Mouse (Mus musculus) left cerebral cortex, adult 11 months (tissue): ENCODE results near the gene Mrps18b.
A peak's percentile ranks its signal among the peaks of the same experiment; 100 is the strongest.
"Not testable (repeated sequence)": the region's sequence is repeated elsewhere in the genome, so short reads cannot be mapped to it uniquely, and the experiment has no call there.

Experiments used
- DNase-seq: peaks from one replicate; pipeline ENCODE4 v3.0.0; 2022; ENCODE audit warnings: low spot score

Gene Mrps18b

DNA sequence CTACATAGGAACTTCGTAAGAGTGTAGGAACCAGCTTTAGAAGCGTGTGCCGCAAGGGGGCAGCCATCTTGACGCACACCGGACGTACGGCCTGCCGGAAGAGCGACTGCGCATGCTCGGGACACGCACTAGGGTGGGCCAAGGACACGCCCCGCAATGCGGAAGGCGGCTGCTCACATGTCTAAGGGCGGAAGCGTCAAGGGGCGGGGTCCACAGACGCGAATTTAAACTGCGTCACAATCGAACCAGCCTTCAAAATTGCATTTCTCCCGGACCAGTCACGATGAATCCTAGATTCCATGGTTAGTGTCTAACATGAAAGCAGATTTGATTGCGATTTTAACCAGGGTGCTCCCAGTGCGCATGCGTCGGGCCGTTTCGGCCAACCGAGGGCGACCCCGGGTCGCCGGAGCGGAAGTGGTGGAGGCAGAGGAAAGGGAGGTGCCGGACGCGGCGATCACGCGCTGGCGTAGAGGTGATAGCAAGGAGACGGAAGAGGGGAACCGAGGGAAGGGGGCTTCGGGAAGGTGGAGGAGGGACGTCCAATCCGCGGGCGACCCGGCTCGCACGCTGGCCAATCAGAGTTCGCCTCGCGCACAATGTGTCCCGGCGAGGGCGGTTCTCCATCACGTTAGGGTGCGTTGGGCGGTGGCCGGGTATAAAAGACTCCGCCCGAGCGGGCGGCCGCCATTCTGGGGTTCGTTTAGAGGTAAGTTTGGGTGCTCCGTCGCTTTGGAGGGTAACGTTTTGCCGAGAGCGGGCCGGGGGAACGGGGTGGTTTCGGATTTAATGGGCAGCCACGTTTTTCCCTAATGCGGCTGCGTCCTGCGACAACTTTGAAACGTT lies at the start of gene Mrps18b, which contains the start of gene Ppp1r10:
Gene Mrps18b, minus strand, starts transcription at position 93 of the 846 bp plus-strand sequence.
Gene Ppp1r10, plus strand, starts transcription at position 138 of the 846 bp plus-strand sequence.
- DNase-seq = peak; percentile 99

DNA sequence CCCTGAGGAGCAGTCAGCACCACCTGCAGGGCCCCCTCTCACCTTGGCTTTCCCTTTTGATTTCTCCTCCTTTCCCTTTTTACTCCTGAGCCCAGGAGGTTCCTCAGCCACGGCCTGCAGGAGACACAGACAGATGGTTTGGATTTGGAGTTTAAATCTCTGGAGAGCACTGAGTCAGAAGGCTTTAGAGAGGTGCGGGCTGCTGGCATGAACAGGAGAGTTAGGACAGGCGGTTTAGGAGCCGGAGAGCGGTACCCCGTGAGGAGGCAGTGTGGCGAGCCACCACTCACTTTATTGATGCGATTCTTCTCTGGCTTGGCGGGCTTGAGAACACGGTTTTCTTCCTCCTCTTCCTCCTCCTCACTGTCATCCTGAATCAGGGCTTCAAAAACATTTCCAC lies 47.1 kb upstream of the Mrps18b start:
- no peak for DNase-seq

DNA sequence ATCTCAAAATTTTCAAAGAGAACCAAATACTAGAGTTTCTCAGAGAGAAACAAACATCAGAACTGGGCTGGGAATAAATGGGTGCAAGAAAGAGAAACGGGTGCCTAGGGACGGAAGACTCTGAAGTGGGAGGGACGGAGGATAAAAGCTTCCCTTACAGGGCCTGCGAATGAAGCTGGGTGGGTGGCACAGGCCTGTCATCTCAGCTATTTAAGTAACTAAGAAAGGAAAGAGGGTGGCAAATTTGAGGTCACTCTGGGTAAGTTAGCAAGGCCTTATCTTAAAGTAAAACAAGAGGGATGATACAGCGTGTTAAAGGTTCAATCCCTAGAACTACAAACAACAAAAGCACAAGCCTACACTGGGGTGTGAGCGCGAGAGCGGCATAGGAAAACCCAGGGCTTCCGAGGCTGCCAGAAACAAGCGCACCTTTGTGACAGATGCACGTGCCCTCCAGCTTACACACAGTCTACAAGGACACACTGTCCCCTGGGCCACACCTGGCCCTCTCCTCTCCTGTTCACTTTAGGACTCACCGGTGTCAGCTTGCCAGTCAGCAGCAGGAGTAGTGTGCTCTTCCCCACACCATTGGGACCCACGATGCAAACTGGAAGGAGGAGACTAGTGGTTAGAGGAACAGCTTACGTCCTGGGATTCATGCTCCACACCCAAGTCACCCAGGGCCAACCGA lies 42.5 kb upstream of the Mrps18b start:
- no peak for DNase-seq

DNA sequence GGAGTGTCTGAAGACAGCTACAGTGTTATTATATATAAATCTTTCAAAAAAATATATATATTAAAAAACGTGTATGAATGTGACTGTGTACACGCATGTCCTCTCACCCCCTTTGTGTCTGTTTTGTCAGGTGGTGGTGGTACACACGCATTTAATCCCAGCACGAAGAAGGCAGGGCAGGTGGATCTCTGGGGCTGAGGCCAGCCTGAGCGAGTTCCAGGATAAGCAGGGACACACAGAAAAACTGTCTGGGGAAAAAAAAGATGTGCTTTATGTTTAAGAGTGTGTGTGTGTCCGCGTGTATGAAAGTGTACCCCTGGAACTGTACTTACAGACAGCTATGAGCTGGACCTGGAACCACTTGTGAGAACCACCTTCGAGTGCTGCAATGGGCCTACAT lies 38.5 kb upstream of the Mrps18b start:
- no peak for DNase-seq

DNA sequence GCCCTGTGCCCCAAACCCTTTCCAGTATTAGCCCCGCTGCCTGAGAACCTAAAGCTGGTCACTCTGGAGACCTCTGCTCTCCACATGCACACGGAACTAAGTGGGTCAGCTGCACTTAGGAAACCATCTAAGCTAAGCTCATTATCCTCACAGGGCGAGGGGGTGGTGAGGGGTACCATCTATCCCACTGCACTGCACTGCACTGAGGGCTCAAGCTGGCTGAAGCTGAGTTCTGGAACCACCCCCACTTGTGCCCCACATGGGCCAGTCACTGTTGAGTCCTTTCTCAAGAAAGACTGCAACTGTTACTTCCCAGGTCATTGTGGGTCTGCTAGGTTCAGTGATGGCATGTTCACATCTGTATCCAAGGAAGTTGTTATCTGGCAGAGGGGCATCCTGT lies 36.4 kb upstream of the Mrps18b start:
- not testable (repeated sequence) for DNase-seq

DNA sequence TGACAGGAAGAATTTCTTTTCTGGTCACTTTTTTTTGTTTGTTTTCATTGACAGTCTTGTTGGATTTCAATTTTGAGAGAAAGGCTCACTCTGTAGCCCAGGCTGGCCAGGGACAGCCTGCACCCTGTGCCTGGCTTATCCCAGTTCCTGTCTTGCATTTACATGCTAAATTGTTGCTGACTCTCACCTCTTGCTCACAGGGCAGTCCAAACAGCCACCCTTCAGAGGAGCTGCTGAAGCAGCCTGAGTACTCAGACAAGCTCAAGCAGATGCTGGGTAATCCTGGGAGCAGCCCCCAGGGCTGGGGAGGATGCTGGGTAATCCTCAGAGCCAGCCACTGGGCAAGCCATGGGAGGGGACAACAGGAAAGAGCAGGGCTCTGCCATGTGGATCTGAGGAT lies 34.8 kb upstream of the Mrps18b start:
- not testable (repeated sequence) for DNase-seq

DNA sequence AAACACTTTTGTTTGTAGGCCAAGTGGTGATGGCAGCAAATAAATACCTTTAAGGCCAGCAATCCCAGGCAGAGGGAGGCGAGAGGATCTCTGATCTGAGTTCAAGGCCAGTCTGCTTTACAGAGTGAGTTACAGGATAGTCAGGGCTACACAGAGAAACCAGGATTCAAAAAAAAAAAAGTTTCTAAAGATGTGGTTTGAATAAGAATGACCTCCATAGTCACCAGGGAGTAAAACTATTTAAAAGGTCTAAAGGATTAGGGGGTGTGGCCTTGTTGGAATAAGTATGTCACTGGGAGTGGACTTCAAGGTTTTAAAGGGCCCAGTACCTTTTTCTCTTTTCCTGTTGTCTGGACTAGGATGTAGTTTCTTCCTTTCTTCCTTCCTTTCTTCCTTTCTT lies 23.8 kb upstream of the Mrps18b start:
- DNase-seq = no peak

DNA sequence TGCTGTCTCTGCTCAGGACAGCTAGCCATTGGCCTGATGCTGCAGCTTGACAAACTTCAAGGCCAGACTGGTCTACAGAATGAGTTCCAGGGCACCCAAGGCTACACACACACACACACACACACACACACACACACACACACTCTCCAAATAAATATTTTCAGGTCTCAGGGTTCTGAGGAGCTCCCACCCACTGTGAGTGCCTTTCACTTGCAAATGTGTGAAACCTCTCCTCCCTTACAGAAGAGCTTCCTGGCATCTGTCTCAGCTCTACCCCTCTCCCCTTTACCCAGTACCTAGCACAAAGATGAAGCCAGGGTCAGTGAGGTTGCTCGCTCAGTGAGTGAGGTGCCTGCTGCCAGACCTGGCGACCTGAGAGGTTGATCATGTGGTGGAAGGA lies 22.9 kb upstream of the Mrps18b start:
- DNase-seq = no peak

DNA sequence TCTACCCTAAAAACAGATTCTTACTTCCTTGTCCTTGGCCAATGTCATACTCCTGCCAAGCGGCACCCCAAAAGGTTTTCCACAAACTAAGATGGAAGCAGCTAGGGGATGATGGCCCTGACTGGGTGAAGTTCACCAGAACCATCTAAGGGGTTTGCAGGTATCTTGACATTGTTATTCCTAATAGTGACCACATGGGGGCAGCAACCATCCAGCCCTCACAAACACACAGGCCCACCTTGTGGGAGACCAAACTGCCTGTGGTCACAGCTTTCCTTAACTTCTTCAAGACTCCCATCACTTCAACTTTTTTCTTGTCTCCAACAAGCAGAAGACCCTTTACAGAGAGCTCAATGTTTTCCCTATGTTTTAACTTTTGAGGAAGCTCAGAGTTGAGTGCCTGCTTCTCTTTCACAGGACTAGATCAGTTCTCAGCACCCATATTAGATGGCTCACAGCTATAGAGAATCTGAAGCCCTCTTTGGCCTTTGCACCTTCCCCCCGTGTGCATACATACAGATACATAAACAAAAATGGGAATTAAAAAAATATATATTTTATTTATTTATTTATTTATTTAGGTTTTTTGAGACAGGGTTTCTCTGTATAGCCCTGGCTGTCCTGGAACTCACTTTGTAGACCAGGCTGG lies 21.6 kb upstream of the Mrps18b start:
- no peak for DNase-seq

DNA sequence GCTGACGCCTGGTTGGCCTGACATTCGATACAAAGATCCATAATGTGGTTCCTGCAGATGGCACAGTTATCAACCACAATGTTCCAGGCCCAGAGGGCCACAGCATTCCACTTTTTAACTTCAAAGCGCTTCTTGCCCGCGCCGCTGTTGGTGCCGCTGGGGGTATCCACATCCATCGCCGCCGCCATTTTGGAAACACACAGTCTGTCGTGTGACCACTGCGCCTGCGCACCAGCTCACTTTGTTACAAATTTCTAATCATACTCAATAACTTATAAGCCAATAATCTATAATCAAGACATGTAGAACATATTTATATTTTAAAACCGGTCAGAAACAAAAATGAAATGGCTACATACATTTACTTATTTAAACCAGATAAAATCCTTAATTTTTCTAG lies 19.6 kb upstream of the Mrps18b start:
- DNase-seq = not testable (repeated sequence)

DNA sequence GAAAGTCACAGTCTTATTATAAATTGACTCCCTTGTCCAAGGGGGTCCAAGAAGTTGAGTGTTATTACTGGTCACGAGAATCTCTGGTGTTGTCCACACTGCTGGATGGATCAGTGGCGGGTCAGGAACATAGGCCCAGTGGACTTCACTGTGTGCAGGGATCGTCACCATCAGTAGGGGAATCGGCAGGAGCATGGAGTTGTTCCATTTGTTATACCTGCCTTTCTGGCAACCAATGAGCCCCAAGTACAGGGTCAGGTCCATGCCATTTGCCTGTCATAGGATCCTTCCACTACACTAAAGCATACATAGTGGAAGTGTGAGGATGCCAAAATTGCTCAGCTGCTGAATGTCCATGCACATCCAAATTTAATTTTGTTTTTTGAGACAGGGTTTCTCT lies 16.4 kb upstream of the Mrps18b start:
- no peak for DNase-seq

DNA sequence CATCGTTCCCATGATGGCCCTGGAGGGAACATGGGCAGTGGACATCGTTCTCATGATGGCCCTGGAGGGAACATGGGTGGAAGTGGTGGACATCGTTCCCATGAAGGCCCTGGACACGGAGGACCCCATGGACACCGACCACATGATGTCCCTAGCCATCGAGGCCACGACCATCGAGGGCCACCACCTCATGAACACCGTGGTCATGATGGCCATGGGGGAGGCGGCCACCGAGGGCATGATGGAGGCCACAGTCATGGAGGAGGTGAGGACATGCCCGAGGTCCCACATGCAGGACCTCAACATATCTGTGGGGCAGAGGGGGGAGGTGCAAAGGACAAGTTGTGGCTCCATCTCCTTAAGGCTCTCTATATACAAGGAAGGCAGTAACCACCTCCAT lies 14.4 kb upstream of the Mrps18b start:
- DNase-seq = no peak

DNA sequence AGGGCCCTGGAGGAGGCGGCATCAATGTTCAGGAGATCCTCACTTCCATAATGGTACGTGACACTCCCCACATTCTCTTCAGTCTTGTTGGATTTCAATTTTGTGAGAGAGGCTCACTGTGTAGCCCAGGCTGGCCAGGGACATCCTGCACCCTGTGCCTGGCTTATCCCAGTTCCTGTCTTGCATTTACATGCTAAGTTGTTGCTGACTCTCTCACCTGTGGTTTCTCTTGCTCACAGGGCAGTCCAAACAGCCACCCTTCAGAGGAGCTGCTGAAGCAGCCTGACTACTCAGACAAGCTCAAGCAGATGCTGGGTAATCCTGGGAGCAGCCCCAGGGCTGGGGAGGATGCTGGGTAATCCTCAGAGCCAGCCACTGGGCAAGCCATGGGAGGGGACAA lies 13.3 kb upstream of the Mrps18b start:
- no peak for DNase-seq

DNA sequence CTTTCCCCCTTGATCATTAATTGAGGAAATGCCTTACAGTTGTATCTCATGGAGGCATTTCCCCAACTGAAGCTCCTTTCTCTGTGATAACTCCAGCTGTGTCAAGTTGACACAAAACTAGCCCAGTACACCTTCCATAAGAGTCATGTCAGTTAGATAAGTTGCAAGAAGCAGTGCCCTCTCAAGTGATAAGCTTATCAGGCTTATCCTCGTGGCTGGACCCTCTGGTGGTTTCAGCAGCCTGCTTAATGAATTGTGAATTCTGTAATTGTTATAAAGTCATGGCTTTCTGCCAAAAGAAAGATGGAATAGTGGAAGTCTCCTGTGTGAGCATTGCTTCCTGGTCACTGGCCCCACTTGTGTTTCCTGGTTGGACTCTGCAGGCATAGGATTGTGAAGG lies 11.3 kb upstream of the Mrps18b start:
- DNase-seq = no peak

DNA sequence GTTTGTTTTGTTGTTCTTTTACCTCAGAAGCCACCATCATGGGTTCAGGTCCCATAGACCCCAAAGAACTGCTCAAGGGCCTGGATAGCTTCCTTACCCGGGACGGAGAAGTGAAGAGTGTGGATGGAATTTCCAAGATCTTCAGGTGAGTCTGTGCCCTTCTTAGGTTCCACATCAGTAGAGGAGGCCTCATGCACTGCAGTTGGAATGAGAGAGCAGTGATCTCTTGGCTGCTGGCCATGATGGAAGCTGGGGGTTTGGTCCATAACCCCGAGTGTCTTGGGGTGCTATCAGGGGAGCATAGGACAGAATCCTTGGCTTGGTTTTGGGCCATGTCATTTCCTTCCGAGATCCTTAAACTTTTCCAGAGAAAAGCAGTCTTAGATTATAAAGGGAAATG lies 7.1 kb upstream of the Mrps18b start:
- DNase-seq = no peak

DNA sequence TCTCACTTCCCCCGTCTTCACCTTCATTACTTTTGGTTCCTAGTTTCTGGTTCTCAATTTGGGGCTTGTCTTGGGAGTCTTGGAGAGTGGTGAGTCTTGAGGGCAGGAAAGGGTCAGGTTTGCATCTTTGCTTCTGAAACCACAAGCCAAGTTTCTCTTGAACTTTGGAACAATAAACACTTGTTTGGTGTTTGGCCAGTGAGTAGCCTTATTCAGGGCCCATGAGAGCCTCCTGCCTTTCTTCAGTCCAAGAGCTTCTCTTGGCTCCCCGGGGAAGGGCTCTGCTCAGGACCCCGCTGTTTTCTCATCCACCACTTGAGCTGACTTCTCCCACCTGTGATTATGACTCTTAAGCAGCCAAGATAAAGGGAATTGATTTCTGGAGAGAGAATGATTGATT lies 6.4 kb upstream of the Mrps18b start:
- no peak for DNase-seq

DNA sequence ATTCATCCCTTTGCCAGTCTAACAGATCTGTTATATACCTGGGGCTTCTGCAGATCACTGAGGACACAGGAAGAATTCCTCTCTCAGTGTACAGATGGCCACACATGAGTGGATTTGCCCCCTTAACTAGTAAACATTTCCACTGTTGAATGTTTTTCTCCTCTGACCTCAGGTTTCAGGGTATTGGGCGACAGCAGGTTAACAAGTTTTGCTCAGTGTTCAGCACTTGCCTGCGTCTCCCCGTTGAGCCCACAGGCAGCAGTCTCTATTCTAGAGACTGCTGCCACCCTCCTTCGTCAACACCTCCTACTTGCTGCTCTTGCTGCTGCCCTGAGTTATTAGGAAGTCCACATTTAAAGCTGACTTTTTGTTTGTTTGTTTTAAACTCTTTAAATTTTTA lies 5.5 kb upstream of the Mrps18b start:
- no peak for DNase-seq

DNA sequence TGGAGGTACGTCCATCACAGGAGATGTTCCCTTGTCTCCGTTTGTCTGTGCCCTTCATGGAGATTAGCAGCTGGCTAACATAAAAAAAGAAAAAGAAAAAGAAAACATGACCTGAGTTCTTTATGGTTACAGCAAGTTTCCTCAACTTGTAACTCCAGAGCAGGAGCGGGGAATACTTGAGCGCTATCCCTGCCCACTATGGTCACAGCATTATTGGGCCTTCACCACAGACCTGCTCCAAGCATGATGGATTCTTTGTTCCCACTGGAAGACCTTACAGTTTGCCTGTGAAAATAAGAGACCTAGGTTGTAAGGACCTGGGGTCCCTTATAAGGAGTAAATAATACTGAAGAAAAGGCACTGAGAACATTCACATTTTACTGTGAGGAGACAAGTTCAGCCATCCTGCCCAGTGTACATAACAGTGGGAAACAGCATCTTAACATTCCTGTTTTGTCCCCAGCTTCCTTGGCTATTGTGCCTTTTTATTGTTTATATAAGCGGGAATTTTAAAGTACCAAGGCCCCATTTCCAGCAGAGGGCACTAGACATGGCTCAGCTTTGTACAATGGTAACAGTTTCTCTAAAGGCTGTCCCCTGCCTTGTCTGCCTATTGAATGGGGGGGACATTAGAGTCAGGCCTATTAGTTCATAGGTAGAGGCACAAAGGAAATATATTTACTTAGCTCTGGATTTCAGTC lies 4.8 kb upstream of the Mrps18b start:
- DNase-seq = no peak

DNA sequence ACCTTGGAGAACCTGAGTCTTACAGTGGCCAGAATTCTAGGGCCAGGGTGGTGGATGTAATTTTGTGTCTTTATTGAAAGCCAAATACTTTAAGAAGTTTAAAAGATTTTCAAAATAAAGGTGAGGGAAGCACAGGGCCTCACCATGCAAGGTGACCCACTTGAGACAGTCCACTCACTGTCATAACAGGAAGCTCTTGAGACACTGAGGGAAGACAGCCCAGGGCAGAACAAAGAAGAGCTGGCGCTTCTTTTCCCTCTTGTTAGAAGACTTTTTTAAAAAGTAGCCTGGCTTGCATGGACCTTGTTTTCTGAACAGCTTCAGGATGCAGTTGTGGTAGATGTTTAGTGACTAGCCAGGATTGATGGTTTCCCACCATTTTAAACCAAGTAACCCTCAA lies 4.2 kb upstream of the Mrps18b start:
- DNase-seq = no peak

DNA sequence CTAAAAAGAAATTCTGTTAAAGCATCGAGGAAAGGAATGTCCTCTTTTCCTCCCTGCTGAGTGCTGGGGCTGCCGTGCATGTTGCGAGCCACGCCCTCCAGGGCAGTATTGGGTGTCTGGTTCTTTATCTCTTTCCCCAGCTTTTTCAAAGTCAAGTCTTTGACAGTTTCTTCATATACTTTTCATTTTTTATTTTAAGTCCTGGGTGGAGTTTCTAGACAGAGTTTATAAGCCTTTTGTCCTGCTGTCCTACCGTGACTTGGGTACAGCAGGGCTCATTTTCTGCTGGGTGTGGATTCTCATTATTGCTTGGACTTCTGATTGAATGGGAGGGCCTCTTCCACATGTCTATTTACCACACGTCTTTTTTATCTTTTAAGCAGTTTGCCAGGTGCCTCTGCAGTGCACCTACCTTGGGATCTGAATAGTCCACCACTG lies 3.7 kb upstream of the Mrps18b start:
- no peak for DNase-seq

DNA sequence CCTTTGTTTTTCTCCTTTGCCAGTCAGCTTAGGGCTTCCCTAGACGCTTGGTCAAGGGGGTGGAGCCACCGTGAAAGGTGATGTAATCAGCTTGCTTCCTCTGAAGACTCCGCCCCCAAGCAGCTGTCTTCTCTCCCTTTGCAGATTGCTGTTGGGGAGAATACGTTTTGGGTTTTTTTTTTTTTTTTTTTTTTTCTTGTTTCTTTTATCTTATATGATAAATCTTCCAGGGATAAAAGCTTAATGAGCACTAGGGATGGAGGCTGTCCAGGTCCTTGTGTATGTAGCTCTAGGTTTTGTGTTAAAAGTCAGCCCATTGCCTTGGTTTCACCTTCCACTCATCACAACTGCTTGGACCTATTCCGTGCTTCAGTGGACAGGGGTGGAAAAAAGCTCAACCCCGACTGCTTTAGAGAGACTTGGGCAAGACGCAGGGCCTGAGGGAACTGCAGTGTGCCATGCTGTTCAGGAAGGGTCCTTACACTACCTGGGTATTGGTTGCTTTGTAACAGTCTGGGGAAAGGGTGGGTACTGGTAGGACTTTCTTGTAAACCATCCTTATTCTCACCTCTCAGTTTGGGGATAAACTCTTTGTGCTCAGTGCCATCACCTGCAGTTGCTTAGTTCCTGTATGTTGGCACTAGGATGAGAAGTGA lies 3.0 kb upstream of the Mrps18b start:
- DNase-seq = peak; percentile 95
